8 mouse cellular contexts compared by ENCODE assay signal in the genomic region with DNA sequence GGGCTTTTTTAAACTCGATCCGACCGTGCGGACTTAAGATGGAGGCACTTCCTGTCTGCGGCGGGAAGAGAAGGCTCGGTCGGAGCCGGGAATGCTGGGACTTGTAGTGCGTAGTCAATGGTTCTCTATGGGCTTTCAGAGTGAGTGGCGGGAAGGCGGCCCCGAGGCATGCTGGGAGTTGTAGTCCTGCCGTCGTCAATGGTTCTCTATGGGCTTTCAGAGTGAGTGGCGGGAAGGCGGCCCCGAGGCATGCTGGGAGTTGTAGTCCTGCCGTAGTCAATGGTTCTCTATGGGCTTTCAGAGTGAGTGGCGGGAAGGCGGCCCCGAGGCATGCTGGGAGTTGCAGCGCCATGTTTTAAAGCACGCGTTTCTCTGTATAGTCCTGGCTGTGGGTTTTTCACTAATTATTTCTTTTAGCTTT. TPM values are rescaled to one million over a fixed set of nuclear protein-coding genes. Genes with fewer than 3 reads are reported as not detected.
DNase-seq lines count a peak whose midpoint lies in the region; ATAC-seq lines count a peak whose summit lies in the region.
"Not testable (repeated sequence)": the region's sequence is repeated elsewhere in the genome, so short reads cannot be mapped to it uniquely, and the experiment has no call there.

No protein-coding gene starts in this region.

- peaks cover 27% of the 10 kb centered on the region for H3K36me3 ChIP-seq in hindbrain, embryonic 14.5 days (replicated peaks; ENCODE audit: control insufficient read depth, insufficient read depth)

- peak overlapping the region; percentile 62 for H3K9ac ChIP-seq in hindbrain, embryonic 14.5 days

- H3K9me3 ChIP-seq in hindbrain, embryonic 14.5 days (ENCODE audit: control insufficient read depth, low read length), result peaks cover 40% of the 10 kb centered on the region

- H3K4me1 ChIP-seq in hindbrain, embryonic 14.5 days (replicated peaks; ENCODE audit: control insufficient read depth, insufficient read depth, low read length), result not testable (repeated sequence)

- peak overlapping the region; percentile 42 for H3K4me3 ChIP-seq in hindbrain, embryonic 14.5 days (replicated peaks; ENCODE audit: low read length)

- ATAC-seq in hindbrain, embryonic 14.5 days (ENCODE audit: low FRiP score), result peak; percentile 97

- not testable (repeated sequence) for H3K27me3 ChIP-seq in hindbrain, embryonic 14.5 days (ENCODE audit: control insufficient read depth, insufficient read depth, low read length)

- peak; percentile 100 for DNase-seq in T-cell, adult 2 months (ENCODE audit: low spot score)
- DNase-seq in cerebellum, postnatal 36 days, result peak; percentile 100
- peak; percentile 100 for DNase-seq in frontal cortex, postnatal 25 days (ENCODE audit: low spot score in 2 of 2)
- peak; percentile 98 for DNase-seq in hindbrain, embryonic 14.5 days (ENCODE audit: low spot score)
- DNase-seq in layer of hippocampus, postnatal 25 days (ENCODE audit: extremely low spot score in 1 of 2, low spot score in 1 of 2), result peak; percentile 97 to 100
- peak; percentile 100 for DNase-seq in lung, postnatal 14 days
- peak; percentile 100 for DNase-seq in retina, adult 2 months (ENCODE audit: low read depth, low spot score)
- DNase-seq in thymus, postnatal 25 days, result peak; percentile 99

- not testable (repeated sequence) for H3K4me2 ChIP-seq in hindbrain, embryonic 14.5 days (replicated peaks)

- WGBS in hindbrain, embryonic 14.5 days, result 54% methylated on average over 25 of the region's 25 CpGs

- peak overlapping the region; percentile 76 for H3K27ac ChIP-seq in hindbrain, embryonic 14.5 days

RNA-seq across cellular contexts. Expression of a gene that starts 0.4 kb away (rescaled TPM):
- polyA plus RNA-seq in hindbrain, embryonic 14.5 days (2014; fragmentation: Nextera tagmentation; extraction: Ambion mirVana), result 109 and 130 TPM in 2 replicates
- total RNA-seq in layer of hippocampus, postnatal 25 days (2021), result 100 to 1,000 TPM in 1 of 2 experiments, 10 to 100 TPM in 1; 65.7 to 260 TPM

Comparison
In these comparisons a context has a peak if more than half of its experiments do, and no peak if none do; other contexts are left out.
1. Peak in every context shown above with its lines: DNase-seq, ATAC-seq, H3K4me3 ChIP-seq and H3K27ac ChIP-seq.